Mouse (Mus musculus): ENCODE results near the gene Dhrs13. TPM values are rescaled to one million over a fixed set of nuclear protein-coding genes. Genes with fewer than 3 reads are reported as not detected.
A peak's percentile ranks its signal among the peaks of the same experiment; 100 is the strongest.

Gene Dhrs13
- polyA plus RNA-seq, 1 experiment from 2014 or later = 18.8 TPM

MicroRNAs within 50 kb of the gene (microRNA counts, 519-probe panel; counts per million panel counts)
- microRNA mmu-miR-144 (4,658 counts per million, percentile 43 among the panel's probes with 10 or more counts), microRNA mmu-miR-451 (3,182 counts per million, percentile 13 among the panel's probes with 10 or more counts)

Small RNAs within 50 kb of the gene (microRNA-seq; reads per million reads assigned to microRNA genes)
- gene Mir144 (ENCODE audit: insufficient number of aligned reads) = 95.1 reads per million, percentile 34 among the genes with 10 or more reads in this experiment
- not detected for gene Mir451a (ENCODE audit: insufficient number of aligned reads)
- not detected for gene Mir451b (ENCODE audit: insufficient number of aligned reads)

Other genes with a start within 250 kb of the Dhrs13 start
- 1.4 and 1.6 TPM in 2 replicates for gene Gm10277, start 244.5 kb upstream of the Dhrs13 start, polyA plus RNA-seq (2014; fragmentation: Nextera tagmentation; extraction: Ambion mirVana)
- gene Pipox, start 138.2 kb upstream of the Dhrs13 start, polyA plus RNA-seq (2014; fragmentation: Nextera tagmentation; extraction: Ambion mirVana) = 13.6 and 16.0 TPM in 2 replicates
- gene Sez6, start 101.5 kb upstream of the Dhrs13 start, polyA plus RNA-seq (2014; fragmentation: Nextera tagmentation; extraction: Ambion mirVana) = 14.3 and 16.7 TPM in 2 replicates
- 29.6 and 30.5 TPM in 2 replicates for gene Phf12, start 49.5 kb upstream of the Dhrs13 start, polyA plus RNA-seq (2014; fragmentation: Nextera tagmentation; extraction: Ambion mirVana)
- 71.2 and 74.2 TPM in 2 replicates for gene Flot2, start 5.7 kb downstream of the Dhrs13 start, polyA plus RNA-seq (2014; fragmentation: Nextera tagmentation; extraction: Ambion mirVana)
- 39.4 and 41.8 TPM in 2 replicates for gene Eral1, start 48.1 kb downstream of the Dhrs13 start, polyA plus RNA-seq (2014; fragmentation: Nextera tagmentation; extraction: Ambion mirVana)
- gene Fam222b, start 62.4 kb downstream of the Dhrs13 start, polyA plus RNA-seq (2014; fragmentation: Nextera tagmentation; extraction: Ambion mirVana) = 31.3 and 34.4 TPM in 2 replicates
- gene Traf4, start 133.3 kb downstream of the Dhrs13 start, polyA plus RNA-seq (2014; fragmentation: Nextera tagmentation; extraction: Ambion mirVana) = 77.7 and 79.6 TPM in 2 replicates
- 7.6 and 9.6 TPM in 2 replicates for gene Nek8, start 144.4 kb downstream of the Dhrs13 start, polyA plus RNA-seq (2014; fragmentation: Nextera tagmentation; extraction: Ambion mirVana)
- gene Tlcd1, start 144.4 kb downstream of the Dhrs13 start, polyA plus RNA-seq (2014; fragmentation: Nextera tagmentation; extraction: Ambion mirVana) = 7.1 and 9.9 TPM in 2 replicates
- 1,094 and 1,161 TPM in 2 replicates for gene Rpl23a, start 151.3 kb downstream of the Dhrs13 start, polyA plus RNA-seq (2014; fragmentation: Nextera tagmentation; extraction: Ambion mirVana)
- gene Rab34, start 156.2 kb downstream of the Dhrs13 start, polyA plus RNA-seq (2014; fragmentation: Nextera tagmentation; extraction: Ambion mirVana) = 54.7 and 58.8 TPM in 2 replicates
- gene Proca1, start 161.1 kb downstream of the Dhrs13 start, polyA plus RNA-seq (2014; fragmentation: Nextera tagmentation; extraction: Ambion mirVana) = 1.4 and 1.6 TPM in 2 replicates
- gene Sdf2, start 213.5 kb downstream of the Dhrs13 start, polyA plus RNA-seq (2014; fragmentation: Nextera tagmentation; extraction: Ambion mirVana) = 41.0 and 52.3 TPM in 2 replicates
- gene Supt6, start 213.7 kb downstream of the Dhrs13 start, polyA plus RNA-seq (2014; fragmentation: Nextera tagmentation; extraction: Ambion mirVana) = 33.7 and 34.0 TPM in 2 replicates
- gene 2610507B11Rik, start 229.5 kb downstream of the Dhrs13 start, polyA plus RNA-seq (2014; fragmentation: Nextera tagmentation; extraction: Ambion mirVana) = 75.1 and 84.6 TPM in 2 replicates

All from forebrain, embryonic 11.5 days (tissue).